Mouse (Mus musculus) MEL (cell line): ENCODE data around the gene Cdkn2aipnl.

ENCODE experiments used
- CTCF ChIP-seq, 3 experiments: IDR thresholded peaks in 2 of 3; conservative IDR thresholded peaks in 1 of 3; 2 replicates each; pipeline ENCODE4 v1.5.1; 2011 to 2012; ENCODE audit warnings: low read length in 3 of 3, low read depth in 2 of 3, mild to moderate bottlenecking in 2 of 3, improper control_type of control experiment in 1 of 3, inconsistent platforms in 1 of 3, mixed read lengths in 1 of 3, moderate library complexity in 1 of 3; ENCODE audit not compliant: control insufficient read depth in 1 of 3, insufficient read depth in 1 of 3, poor library complexity in 1 of 3, severe bottlenecking in 1 of 3
- GATA1 ChIP-seq: IDR thresholded peaks from 2 replicates; pipeline ENCODE4 v1.6.1; 2011; ENCODE audit warnings: low read depth, low read length, improper control_type of control experiment
- POLR2A ChIP-seq, 2 experiments: IDR thresholded peaks; 2 replicates each; pipeline ENCODE4 v1.6.1; 2011 to 2012; ENCODE audit warnings: low read length in 2 of 2, mild to moderate bottlenecking in 2 of 2, control low read depth in 1 of 2, improper control_type of control experiment in 1 of 2, low read depth in 1 of 2, moderate library complexity in 1 of 2; ENCODE audit not compliant: control insufficient read depth in 1 of 2, insufficient read depth in 1 of 2, poor library complexity in 1 of 2
- RCOR1 ChIP-seq: IDR thresholded peaks from 2 replicates; pipeline ENCODE4 v1.6.1; 2012; ENCODE audit warnings: low read depth, mild to moderate bottlenecking, inconsistent platforms, low read length, improper control_type of control experiment
- SMC3 ChIP-seq: IDR thresholded peaks from 2 replicates; pipeline ENCODE4 v1.6.1; 2011; ENCODE audit warnings: low read depth, low read length, improper control_type of control experiment

DNA sequence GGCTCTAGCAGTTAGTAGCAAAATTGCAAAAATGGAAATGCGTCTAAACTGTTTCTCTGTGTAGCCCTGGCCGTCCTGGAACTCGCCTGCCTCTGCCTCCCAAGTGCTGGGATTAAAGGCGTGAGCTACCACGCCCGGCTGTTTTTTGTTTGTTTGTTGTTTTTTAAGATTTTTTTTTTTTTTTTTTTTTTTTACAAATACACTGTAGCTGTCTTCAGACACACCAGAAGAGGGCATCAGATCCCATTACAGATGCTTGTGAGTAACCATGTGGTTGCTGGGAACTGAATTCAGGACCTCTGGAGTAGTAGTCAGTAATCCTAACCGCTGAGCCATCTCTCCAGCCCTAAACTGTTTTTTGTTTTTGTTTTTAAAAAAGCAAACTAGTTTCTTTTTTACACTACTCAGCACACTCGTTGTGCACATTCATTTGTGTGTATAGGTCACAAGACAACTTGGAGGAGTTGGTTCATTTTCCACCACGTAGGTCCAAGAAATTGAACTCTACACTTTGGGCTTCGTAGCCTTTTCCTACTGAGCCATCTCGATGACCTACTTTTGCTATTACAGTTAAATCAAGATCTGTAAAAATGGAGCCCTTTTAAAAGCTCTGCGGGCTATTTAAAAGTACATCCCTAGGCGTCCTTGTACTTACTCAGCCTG lies 35.5 kb downstream of the Cdkn2aipnl start:
- peak in 1 of 3 experiments; percentile 29; a peak in 3 of 6 replicates for TF ChIP-seq CTCF (IDR thresholded peaks at IDR 0.05 in 2 of 3, conservative IDR thresholded peaks at IDR 0.05 in 1 of 3; ENCODE audit: control insufficient read depth in 1 of 3, insufficient read depth in 1 of 3, low read depth in 2 of 3, low read length in 3 of 3, poor library complexity in 1 of 3, severe bottlenecking in 1 of 3)
- no peak for TF ChIP-seq RCOR1
- TF ChIP-seq SMC3, result no peak
- no peak for TF ChIP-seq POLR2A (IDR thresholded peaks at IDR 0.05; ENCODE audit: control insufficient read depth in 1 of 2, insufficient read depth in 1 of 2, low read depth in 1 of 2, low read length in 2 of 2, poor library complexity in 1 of 2)
- TF ChIP-seq GATA1, result 0 out of 2 replicates have a peak, but pooled peaks have one; percentile 7
